Mouse (Mus musculus): ENCODE results near the gene Banp. TPM values are rescaled to one million over a fixed set of nuclear protein-coding genes. Genes with fewer than 3 reads are reported as not detected.

Banp gene
- polyA plus RNA-seq, 1 experiment from 2014 or later, result 9.4 TPM

DNA sequence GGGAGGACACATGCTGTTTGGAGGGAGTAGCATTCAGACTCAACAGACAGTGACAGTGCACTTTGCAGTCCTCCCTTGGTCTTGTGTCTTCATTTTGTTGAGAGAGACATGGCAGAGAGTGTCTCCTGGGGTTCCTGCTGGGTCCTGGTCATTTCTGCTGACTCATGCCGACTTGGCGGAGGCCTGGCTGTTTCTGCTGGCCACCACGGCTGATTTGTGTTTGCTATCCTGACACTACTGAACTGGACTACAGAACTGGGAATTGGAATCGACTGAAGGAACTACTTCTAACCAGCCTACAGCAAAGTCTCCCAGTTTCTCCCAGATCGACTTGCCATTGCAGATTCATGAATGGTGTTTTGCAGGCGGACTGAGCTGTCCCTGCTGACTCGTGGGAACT is 10.8 kb upstream of the Banp start:
- no peak overlapping the region for H3K4me2 ChIP-seq (replicated peaks; ENCODE audit: low read depth)
- no peaks in the 10 kb centered on the region for H3K36me3 ChIP-seq (ENCODE audit: control insufficient read depth, insufficient read depth)
- H3K27me3 ChIP-seq (replicated peaks; ENCODE audit: control insufficient read depth, insufficient read depth, low read length), result no peaks in the 10 kb centered on the region
- no peaks in the 10 kb centered on the region for H3K4me1 ChIP-seq (replicated peaks; ENCODE audit: control insufficient read depth, insufficient read depth, low read length)
- WGBS, result 73% methylated on average over 7 of the region's 7 CpGs
- no peak overlapping the region for H3K9ac ChIP-seq (ENCODE audit: low read depth, low read length)
- no peak for TF ChIP-seq CTCF (IDR thresholded peaks at IDR 0.05; ENCODE audit: low read depth)
- no peak for ATAC-seq
- H3K27ac ChIP-seq (ENCODE audit: low read depth, low read length), result no peak overlapping the region
- no peak overlapping the region for H3K4me3 ChIP-seq (ENCODE audit: low read depth, low read length)
- no peaks in the 10 kb centered on the region for H3K9me3 ChIP-seq (ENCODE audit: control insufficient read depth)

DNA sequence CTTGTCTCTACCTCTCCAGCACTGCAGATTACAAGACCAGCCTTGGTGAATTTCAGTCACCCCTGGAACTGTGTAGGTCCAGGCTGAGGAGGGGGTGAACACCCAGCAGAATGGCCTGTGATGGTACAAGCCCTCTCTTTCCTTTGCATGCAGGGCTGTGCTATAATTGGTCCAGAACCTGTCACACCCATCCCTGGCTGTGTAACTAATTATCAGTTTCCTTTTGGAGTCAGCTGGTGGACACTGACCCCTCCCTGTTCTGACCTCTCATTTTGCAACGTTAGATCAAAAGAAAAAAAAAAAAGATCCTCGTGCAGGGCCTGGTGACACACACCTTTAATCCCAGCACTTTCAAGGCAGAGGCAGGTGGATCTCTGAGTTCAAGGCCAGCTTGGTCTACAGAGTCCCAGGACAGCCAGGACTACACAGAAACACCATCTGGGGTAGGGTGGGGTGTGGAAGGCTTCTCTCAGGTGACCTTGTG is 6.5 kb upstream of the Banp start:
- Histone ChIP-seq H3K36me3 (ENCODE audit: control insufficient read depth, insufficient read depth) (no peaks in the 10 kb centered on the region), H3K4me2 (replicated peaks; ENCODE audit: low read depth) (no peak overlapping the region), H3K27ac (ENCODE audit: low read depth, low read length) (no peak overlapping the region), H3K4me3 (ENCODE audit: low read depth, low read length) (no peak overlapping the region), H3K27me3 (replicated peaks; ENCODE audit: control insufficient read depth, insufficient read depth, low read length) (no peaks in the 10 kb centered on the region), H3K9me3 (ENCODE audit: control insufficient read depth) (no peaks in the 10 kb centered on the region), H3K9ac (ENCODE audit: low read depth, low read length) (no peak overlapping the region), H3K4me1 (replicated peaks; ENCODE audit: control insufficient read depth, insufficient read depth, low read length) (no peaks in the 10 kb centered on the region)
- no peak for TF ChIP-seq CTCF (IDR thresholded peaks at IDR 0.05; ENCODE audit: low read depth)
- no peak for ATAC-seq
- WGBS, result 24% methylated on average over 2 of the region's 2 CpGs

DNA sequence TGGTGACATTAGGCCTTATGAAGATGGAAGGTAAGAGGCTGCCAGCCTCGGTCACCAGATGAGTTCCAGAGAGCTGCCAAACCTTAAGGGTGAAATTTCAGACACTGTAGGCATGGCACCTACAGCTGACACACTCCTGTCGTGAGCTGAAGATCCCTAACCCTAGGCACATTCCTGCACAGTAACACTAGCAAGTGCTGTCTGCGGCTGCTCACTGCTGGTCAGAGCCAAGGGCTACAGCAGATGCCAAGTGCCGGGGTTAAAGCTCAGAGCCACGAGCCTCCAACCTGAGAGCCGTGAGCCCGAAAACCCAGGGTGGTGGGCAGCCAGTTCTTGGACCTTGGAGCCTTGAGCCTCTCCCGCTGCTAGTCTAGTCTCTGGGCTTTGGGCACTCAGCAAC is 5.8 kb upstream of the Banp start:
- Histone ChIP-seq H3K9ac (ENCODE audit: low read depth, low read length) (no peak overlapping the region), H3K27ac (ENCODE audit: low read depth, low read length) (no peak overlapping the region), H3K4me3 (ENCODE audit: low read depth, low read length) (no peak overlapping the region), H3K36me3 (ENCODE audit: control insufficient read depth, insufficient read depth) (no peaks in the 10 kb centered on the region), H3K4me2 (replicated peaks; ENCODE audit: low read depth) (no peak overlapping the region), H3K9me3 (ENCODE audit: control insufficient read depth) (no peaks in the 10 kb centered on the region), H3K27me3 (replicated peaks; ENCODE audit: control insufficient read depth, insufficient read depth, low read length) (no peaks in the 10 kb centered on the region), H3K4me1 (replicated peaks; ENCODE audit: control insufficient read depth, insufficient read depth, low read length) (no peaks in the 10 kb centered on the region)
- TF ChIP-seq CTCF (IDR thresholded peaks at IDR 0.05; ENCODE audit: low read depth), result no peak
- no peak for ATAC-seq
- 80% methylated on average over 8 of the region's 8 CpGs for WGBS

DNA sequence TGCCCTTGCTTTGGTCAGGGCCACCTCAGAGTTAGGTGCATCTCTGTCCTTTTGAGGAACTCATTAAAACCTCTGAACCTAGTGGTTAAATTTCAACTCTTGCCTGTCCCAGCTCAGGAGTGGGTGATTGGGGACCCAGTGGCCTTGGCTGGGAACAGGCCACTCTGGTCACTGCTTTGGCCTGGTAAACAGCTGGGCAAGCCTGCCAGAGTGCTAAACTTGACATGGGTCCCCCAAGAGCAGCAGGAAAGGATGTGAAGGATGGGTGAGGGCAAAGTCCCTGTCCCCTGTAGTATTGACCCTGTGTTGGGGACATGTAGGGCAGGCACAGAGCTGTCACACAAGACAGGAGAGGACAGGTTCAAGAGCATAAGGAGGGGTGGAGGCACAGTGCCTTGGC is 4.7 kb upstream of the Banp start, which contains the start of gene Car5a:
Gene Car5a, minus strand, starts transcription at position 74 of the 400 bp plus-strand sequence.
- TF ChIP-seq CTCF (IDR thresholded peaks at IDR 0.05; ENCODE audit: low read depth), result no peak
- no peak within 1 kb of the TSS for H3K9ac ChIP-seq (ENCODE audit: low read depth, low read length)
- no peaks in the 10 kb centered on the region for H3K27me3 ChIP-seq (replicated peaks; ENCODE audit: control insufficient read depth, insufficient read depth, low read length)
- no peak for ATAC-seq
- H3K36me3 ChIP-seq (ENCODE audit: control insufficient read depth, insufficient read depth), result no peaks in the 10 kb centered on the region
- no peak within 1 kb of the TSS for H3K27ac ChIP-seq (ENCODE audit: low read depth, low read length)
- no peaks in the 10 kb centered on the region for H3K4me1 ChIP-seq (replicated peaks; ENCODE audit: control insufficient read depth, insufficient read depth, low read length)
- no peak within 1 kb of the TSS for H3K4me2 ChIP-seq (replicated peaks; ENCODE audit: low read depth)
- H3K4me3 ChIP-seq (ENCODE audit: low read depth, low read length), result no peak within 1 kb of the TSS
- no peaks in the 10 kb centered on the region for H3K9me3 ChIP-seq (ENCODE audit: control insufficient read depth)

DNA sequence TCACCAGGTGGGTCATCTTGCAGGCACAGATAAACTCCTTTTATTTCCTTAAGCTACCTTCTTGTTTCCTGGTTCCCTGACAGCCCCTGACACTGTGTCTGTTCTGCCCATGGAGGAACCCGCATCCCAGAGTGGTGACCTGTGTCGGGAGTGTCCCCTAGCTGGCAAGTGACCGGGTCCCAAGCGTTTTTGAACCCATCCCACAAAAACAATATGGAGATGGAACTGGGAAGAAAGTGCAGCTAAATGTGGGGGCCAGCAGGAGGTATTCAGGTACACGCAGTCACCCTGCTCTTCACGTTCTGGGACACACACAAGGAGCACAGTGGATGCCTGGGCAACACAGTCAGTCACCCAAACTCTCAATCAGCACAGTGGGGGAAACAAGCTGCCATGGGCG is 3.2 kb upstream of the Banp start:
- Histone ChIP-seq H3K4me1 (replicated peaks; ENCODE audit: control insufficient read depth, insufficient read depth, low read length) (no peaks in the 10 kb centered on the region), H3K36me3 (ENCODE audit: control insufficient read depth, insufficient read depth) (no peaks in the 10 kb centered on the region), H3K27ac (ENCODE audit: low read depth, low read length) (no peak overlapping the region), H3K4me3 (ENCODE audit: low read depth, low read length) (no peak overlapping the region), H3K9ac (ENCODE audit: low read depth, low read length) (no peak overlapping the region), H3K9me3 (ENCODE audit: control insufficient read depth) (no peaks in the 10 kb centered on the region), H3K4me2 (replicated peaks; ENCODE audit: low read depth) (no peak overlapping the region), H3K27me3 (replicated peaks; ENCODE audit: control insufficient read depth, insufficient read depth, low read length) (no peaks in the 10 kb centered on the region)
- WGBS, result 91% methylated on average over 7 of the region's 7 CpGs
- no peak for TF ChIP-seq CTCF (IDR thresholded peaks at IDR 0.05; ENCODE audit: low read depth)
- ATAC-seq, result no peak

DNA sequence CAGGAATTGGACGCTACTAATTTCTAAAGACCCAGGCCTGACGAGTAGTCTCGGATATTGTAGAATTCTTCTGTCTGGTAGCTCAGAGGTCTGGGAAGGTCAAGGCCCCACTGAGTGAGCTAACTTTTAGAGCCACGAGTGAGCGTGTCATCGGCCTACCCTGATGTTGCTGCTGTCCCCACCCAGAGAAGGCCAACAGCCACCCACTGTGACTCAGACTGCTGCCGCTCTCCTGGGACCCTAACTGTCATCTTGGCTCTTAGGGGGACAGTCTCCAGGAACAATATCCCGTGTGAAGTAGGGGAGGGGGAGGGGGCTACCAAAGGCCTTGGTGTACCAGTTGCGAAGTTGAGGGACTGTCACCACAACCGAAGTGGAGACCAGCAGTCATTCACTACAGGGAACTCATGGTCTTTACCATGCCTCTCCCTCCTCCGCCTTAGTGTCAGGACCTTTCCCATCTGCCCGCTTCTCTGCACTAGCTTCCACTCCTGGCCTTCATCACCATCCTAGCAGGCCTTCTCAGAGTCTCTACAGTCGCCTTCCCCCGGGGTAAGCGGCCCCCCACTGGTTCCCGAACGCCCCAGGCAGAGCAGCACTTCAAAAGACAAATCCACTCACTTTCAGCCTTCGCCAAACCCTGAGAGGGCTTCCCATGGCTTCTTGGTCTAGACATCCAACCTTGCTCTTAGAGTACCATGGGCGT is 2.4 kb upstream of the Banp start:
- Histone ChIP-seq H3K9me3 (ENCODE audit: control insufficient read depth) (no peaks in the 10 kb centered on the region), H3K4me1 (replicated peaks; ENCODE audit: control insufficient read depth, insufficient read depth, low read length) (0 out of 2 replicates have a peak, but pooled peaks cover 2% of the 10 kb centered on the region), H3K27ac (ENCODE audit: low read depth, low read length) (peak overlapping the region; percentile 41; the same call in 1 of the 2 replicates), H3K4me2 (replicated peaks; ENCODE audit: low read depth) (peak overlapping the region; percentile 67), H3K27me3 (replicated peaks; ENCODE audit: control insufficient read depth, insufficient read depth, low read length) (no peaks in the 10 kb centered on the region), H3K9ac (ENCODE audit: low read depth, low read length) (peak overlapping the region; percentile 38; the same call in 1 of the 2 replicates), H3K4me3 (ENCODE audit: low read depth, low read length) (peak overlapping the region; percentile 32), H3K36me3 (ENCODE audit: control insufficient read depth, insufficient read depth) (no peaks in the 10 kb centered on the region)
- 36% methylated on average over 19 of the region's 19 CpGs for WGBS
- TF ChIP-seq CTCF (IDR thresholded peaks at IDR 0.05; ENCODE audit: low read depth), result no peak
- no peak for ATAC-seq

All from intestine, postnatal 0 days (tissue).